Mouse (Mus musculus) embryonic facial prominence, embryonic 15.5 days (tissue): ENCODE measurements around the gene 4930539E08Rik. TPM values are rescaled to one million over a fixed set of nuclear protein-coding genes. Genes with fewer than 3 reads are reported as not detected.

Experiments used
- ATAC-seq: fragments of 200-750 bp; cut with Nextera tagmentation; 2 replicates; pipeline ENCODE4 v1.8.0; 2017; ENCODE audit warnings: low read depth, moderate TSS enrichment; ENCODE audit not compliant: insufficient number of reproducible peaks, low FRiP score, low TSS enrichment
- H3K27ac ChIP-seq: fragments of 300-500 bp; sonication (generic); replicated peaks from 2 replicates; pipeline ENCODE4 v1.5.1; 2015; ENCODE audit warnings: mild to moderate bottlenecking, inconsistent platforms
- H3K27me3 ChIP-seq: fragments of 300-500 bp; sonication (generic); 2 replicates; pipeline ENCODE4 v1.6.1; 2015; ENCODE audit warnings: inconsistent platforms
- H3K36me3 ChIP-seq: fragments of 300-500 bp; sonication (generic); 2 replicates; pipeline ENCODE4 v1.6.1; 2015; ENCODE audit warnings: mild to moderate bottlenecking, inconsistent platforms
- H3K4me1 ChIP-seq: fragments of 300-500 bp; sonication (generic); 2 replicates; pipeline ENCODE4 v1.6.1; 2015; ENCODE audit warnings: inconsistent platforms
- H3K4me2 ChIP-seq: fragments of 300-500 bp; sonication (generic); replicated peaks from 2 replicates; pipeline ENCODE4 v1.6.1; 2015; ENCODE audit warnings: mild to moderate bottlenecking, inconsistent platforms
- H3K4me3 ChIP-seq: fragments of 300-500 bp; sonication (generic); replicated peaks from 2 replicates; pipeline ENCODE4 v1.5.1; 2015; ENCODE audit warnings: mild to moderate bottlenecking, inconsistent platforms
- H3K9ac ChIP-seq: fragments of 300-500 bp; sonication (generic); 2 replicates; pipeline ENCODE4 v1.6.1; 2015; ENCODE audit warnings: inconsistent platforms
- H3K9me3 ChIP-seq: fragments of 300-500 bp; sonication (generic); replicated peaks from 2 replicates; pipeline ENCODE4 v1.6.1; 2016; ENCODE audit warnings: inconsistent platforms
- WGBS: fragments of 180-500 bp; shearing (Covaris S2); methylation state at CpG from one replicate; pipeline ENCODE4 v1.1.7; 2015; 5-methylcytosine and 5-hydroxymethylcytosine counted together
- polyA plus RNA-seq: library from polyadenylated mRNA; unstranded; fragments of >200 nt; fragmentation: Nextera tagmentation; extraction: Ambion mirVana; gene quantifications from 2 replicates; pipeline ENCODE4 v1.2.1, GENCODE M21; 2015

Gene 4930539E08Rik
- polyA plus RNA-seq, 1 experiment from 2014 or later: 0.28 TPM

DNA sequence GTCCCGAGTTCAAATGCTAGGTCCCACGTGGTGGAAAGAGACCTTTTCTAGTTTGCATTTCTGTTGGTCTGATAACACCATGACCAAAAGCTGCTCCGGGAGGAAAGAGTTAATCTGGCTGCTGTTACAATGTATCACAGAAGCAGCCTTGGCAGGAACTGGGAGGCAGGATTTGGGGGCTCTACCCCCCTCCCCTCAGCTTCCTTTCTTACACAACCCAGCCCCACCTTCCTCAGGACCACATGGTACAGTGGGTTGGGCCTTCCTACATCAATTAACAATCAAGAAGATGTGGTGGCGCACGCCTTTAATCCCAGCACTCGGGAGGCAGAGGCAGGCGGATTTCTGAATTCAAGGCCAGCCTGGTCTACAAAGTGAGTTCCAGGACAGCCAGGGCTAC, 60.7 kb downstream of the 4930539E08Rik start:
- no peak overlapping the region for H3K4me2 ChIP-seq
- H3K4me1 ChIP-seq: peaks cover 3% of the 10 kb centered on the region; the same call in 1 of the 2 replicates
- H3K9ac ChIP-seq: no peak overlapping the region
- H3K9me3 ChIP-seq: no peaks in the 10 kb centered on the region
- 83% methylated on average over 7 of the region's 7 CpGs for WGBS
- no peak overlapping the region for H3K27ac ChIP-seq
- no peak for ATAC-seq
- H3K4me3 ChIP-seq: no peak overlapping the region
- no peaks in the 10 kb centered on the region for H3K27me3 ChIP-seq
- H3K36me3 ChIP-seq: no peaks in the 10 kb centered on the region

DNA sequence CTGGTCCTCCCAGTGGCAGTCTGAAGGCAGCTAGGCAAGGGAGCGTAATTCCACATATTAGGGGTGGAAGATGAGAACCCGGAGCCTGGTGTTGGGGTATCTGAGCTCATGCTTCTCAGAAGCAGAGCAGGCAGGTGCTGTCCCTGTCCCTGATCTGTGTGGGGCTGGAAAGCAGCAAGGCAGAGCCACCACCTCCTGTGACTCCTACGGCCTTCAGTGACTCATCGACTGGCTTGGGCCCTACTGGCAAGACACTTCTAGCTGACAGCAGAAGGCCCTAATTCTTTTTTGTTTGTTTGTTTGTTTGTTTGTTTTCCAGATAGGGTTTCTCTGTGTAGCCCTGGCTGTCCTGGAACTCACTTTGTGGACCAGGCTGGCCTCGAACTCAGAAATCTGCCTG, 64.6 kb downstream of the 4930539E08Rik start:
- ATAC-seq: no peak
- Histone ChIP-seq H3K4me2 (no peak overlapping the region), H3K9ac (no peak overlapping the region), H3K27me3 (no peaks in the 10 kb centered on the region), H3K27ac (no peak overlapping the region), H3K9me3 (no peaks in the 10 kb centered on the region), H3K36me3 (no peaks in the 10 kb centered on the region), H3K4me3 (no peak overlapping the region), H3K4me1 (no peaks in the 10 kb centered on the region)
- WGBS: 92% methylated on average over 5 of the region's 5 CpGs

DNA sequence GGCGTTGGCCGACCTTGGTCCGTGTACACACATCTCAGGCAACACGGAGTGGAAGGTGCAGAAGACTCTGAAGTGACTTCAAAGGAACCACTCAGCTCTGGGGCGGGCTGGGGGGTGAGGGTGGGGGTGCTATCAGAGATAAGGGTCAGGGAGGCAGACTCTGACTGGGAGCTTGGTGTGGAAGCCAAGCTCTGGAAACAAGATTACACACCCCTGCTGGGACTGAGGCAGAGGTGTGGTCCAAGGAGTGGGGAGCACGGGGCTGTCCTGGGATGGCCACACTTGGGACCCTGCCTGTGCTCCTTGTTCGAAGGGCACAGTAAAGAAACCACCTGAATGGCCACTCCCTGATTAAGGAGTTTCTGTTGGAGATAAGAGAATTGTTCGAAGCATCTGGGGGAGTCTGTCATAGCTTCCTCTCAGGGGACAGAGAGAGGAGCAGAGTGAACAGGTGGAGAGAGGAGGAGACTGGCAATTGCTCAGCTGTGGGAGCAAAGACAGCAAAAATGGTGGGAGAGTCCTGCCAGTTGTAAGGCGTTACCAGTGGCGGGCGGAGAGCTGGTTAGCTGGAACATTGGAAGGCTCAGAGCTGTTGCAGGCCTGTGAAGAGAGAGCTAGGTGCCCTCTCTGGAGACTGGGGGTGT, 68.0 kb downstream of the 4930539E08Rik start:
- Histone ChIP-seq H3K4me2 (no peak overlapping the region), H3K4me3 (no peak overlapping the region), H3K4me1 (0 out of 2 replicates have a peak, but pooled peaks cover 6% of the 10 kb centered on the region), H3K27me3 (no peaks in the 10 kb centered on the region), H3K36me3 (no peaks in the 10 kb centered on the region), H3K9me3 (no peaks in the 10 kb centered on the region), H3K9ac (no peak overlapping the region), H3K27ac (no peak overlapping the region)
- no peak for ATAC-seq
- WGBS: 65% methylated on average over 10 of the region's 11 CpGs

Other genes starting within 250 kb of the 4930539E08Rik start
- gene Slc26a8, start 225.1 kb downstream of the 4930539E08Rik start, polyA plus RNA-seq: 0.35 and 0.80 TPM in 2 replicates
- gene Mapk14, start 224.0 kb downstream of the 4930539E08Rik start, polyA plus RNA-seq: 46.7 and 48.1 TPM in 2 replicates
- gene AC170998.1, start 189.2 kb downstream of the 4930539E08Rik start, polyA plus RNA-seq: 2.3 and 3.4 TPM in 2 replicates
- 107 and 118 TPM in 2 replicates for gene Mapk13, start 146.0 kb downstream of the 4930539E08Rik start, polyA plus RNA-seq
- gene Brpf3, start 114.2 kb downstream of the 4930539E08Rik start, polyA plus RNA-seq: 11.2 and 13.4 TPM in 2 replicates
- 6.7 and 7.9 TPM in 2 replicates for gene Pnpla1, start 56.9 kb downstream of the 4930539E08Rik start, polyA plus RNA-seq
- 0.21 TPM in 1 of 2 replicates, not detected in the other for gene Pxt1, start 28.5 kb upstream of the 4930539E08Rik start, polyA plus RNA-seq
- gene Kctd20, start 36.6 kb upstream of the 4930539E08Rik start, polyA plus RNA-seq: 88.2 and 90.9 TPM in 2 replicates
- 111 and 122 TPM in 2 replicates for gene Stk38, start 92.7 kb upstream of the 4930539E08Rik start, polyA plus RNA-seq
- gene Srsf3, start 117.3 kb upstream of the 4930539E08Rik start, polyA plus RNA-seq: 485 and 487 TPM in 2 replicates
- 347 and 357 TPM in 2 replicates for gene Cdkn1a, start 175.7 kb upstream of the 4930539E08Rik start, polyA plus RNA-seq
- gene Rab44, start 198.8 kb upstream of the 4930539E08Rik start, polyA plus RNA-seq: 3.4 and 4.5 TPM in 2 replicates